Mouse (Mus musculus) MEL (cell line): ENCODE data around the gene Selenot.

ENCODE experiments used
- CHD2 ChIP-seq: IDR thresholded peaks from 2 replicates; pipeline ENCODE4 v1.6.1; 2011; ENCODE audit warnings: low read length, improper control_type of control experiment
- CTCF ChIP-seq, 3 experiments: IDR thresholded peaks in 2 of 3; conservative IDR thresholded peaks in 1 of 3; 2 replicates each; pipeline ENCODE4 v1.5.1; 2011 to 2012; ENCODE audit warnings: low read length in 3 of 3, low read depth in 2 of 3, mild to moderate bottlenecking in 2 of 3, improper control_type of control experiment in 1 of 3, inconsistent platforms in 1 of 3, mixed read lengths in 1 of 3, moderate library complexity in 1 of 3; ENCODE audit not compliant: control insufficient read depth in 1 of 3, insufficient read depth in 1 of 3, poor library complexity in 1 of 3, severe bottlenecking in 1 of 3
- MAFK ChIP-seq: IDR thresholded peaks from 2 replicates; pipeline ENCODE4 v1.6.1; 2011; ENCODE audit warnings: low read depth, mild to moderate bottlenecking, low read length, improper control_type of control experiment, borderline replicate concordance
- MYC ChIP-seq: IDR thresholded peaks from 2 replicates; pipeline ENCODE4 v1.6.1; 2011; ENCODE audit warnings: low read depth, mild to moderate bottlenecking, low read length, improper control_type of control experiment, moderate library complexity
- POLR2A ChIP-seq, 2 experiments: IDR thresholded peaks; 2 replicates each; pipeline ENCODE4 v1.6.1; 2011 to 2012; ENCODE audit warnings: low read length in 2 of 2, mild to moderate bottlenecking in 2 of 2, control low read depth in 1 of 2, improper control_type of control experiment in 1 of 2, low read depth in 1 of 2, moderate library complexity in 1 of 2; ENCODE audit not compliant: control insufficient read depth in 1 of 2, insufficient read depth in 1 of 2, poor library complexity in 1 of 2
- SMC3 ChIP-seq: IDR thresholded peaks from 2 replicates; pipeline ENCODE4 v1.6.1; 2011; ENCODE audit warnings: low read depth, low read length, improper control_type of control experiment
- ZMIZ1 ChIP-seq: IDR thresholded peaks from 2 replicates; pipeline ENCODE4 v1.6.1; 2012; ENCODE audit warnings: low read depth, mild to moderate bottlenecking, inconsistent platforms, low read length, improper control_type of control experiment, moderate library complexity
- ZNF384 ChIP-seq: IDR thresholded peaks from 2 replicates; pipeline ENCODE4 v1.6.1; 2012; ENCODE audit warnings: low read depth, mild to moderate bottlenecking, inconsistent platforms, low read length, improper control_type of control experiment

DNA sequence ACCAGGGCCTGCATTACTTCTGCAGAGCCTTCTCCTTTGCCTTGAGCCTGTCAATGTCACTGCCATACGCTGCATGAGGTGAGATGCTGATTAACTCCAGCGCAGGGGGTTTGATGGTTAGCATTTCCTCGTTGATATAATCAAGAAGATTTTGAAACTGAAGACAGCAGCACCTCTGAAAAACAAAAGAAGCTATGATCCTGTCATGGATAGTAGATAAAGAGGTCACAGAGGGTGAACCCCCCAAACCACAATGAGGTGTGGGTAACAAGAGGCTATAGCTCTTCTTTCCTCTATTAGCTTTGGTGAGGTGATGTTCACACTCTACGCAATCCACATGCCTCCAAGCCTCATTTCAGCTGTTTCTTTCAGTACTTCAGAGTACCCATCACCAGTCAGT, 48.5 kb downstream of the Selenot start:
- TF ChIP-seq CTCF (IDR thresholded peaks at IDR 0.05 in 2 of 3, conservative IDR thresholded peaks at IDR 0.05 in 1 of 3; ENCODE audit: control insufficient read depth in 1 of 3, insufficient read depth in 1 of 3, low read depth in 2 of 3, low read length in 3 of 3, poor library complexity in 1 of 3, severe bottlenecking in 1 of 3) (no peak), POLR2A (IDR thresholded peaks at IDR 0.05; ENCODE audit: control insufficient read depth in 1 of 2, insufficient read depth in 1 of 2, low read depth in 1 of 2, low read length in 2 of 2, poor library complexity in 1 of 2) (no peak), ZNF384 (no peak), MYC (no peak), MAFK (no peak), SMC3 (no peak), CHD2 (no peak), ZMIZ1 (no peak)
